Mouse (Mus musculus): ENCODE measurements around the gene Flvcr2.

GRCm38 (mm10) chr12:85706906-85707305 is 39.4 kb upstream of the Flvcr2 start:
- TF ChIP-seq POLR2A (IDR thresholded peaks at IDR 0.05; ENCODE audit: insufficient read length, low read depth): no peak
- no peak for TF ChIP-seq MAX (IDR thresholded peaks at IDR 0.05; ENCODE audit: low read depth)
- TF ChIP-seq USF1 (IDR thresholded peaks at IDR 0.05; ENCODE audit: low read depth): no peak
- TF ChIP-seq MYOD1 (IDR thresholded peaks at IDR 0.05; ENCODE audit: control insufficient read depth in 1 of 3, insufficient read length in 2 of 3, low read depth in 2 of 3): no peak
- no peak for TF ChIP-seq POLR2AphosphoS2 (IDR thresholded peaks at IDR 0.05; ENCODE audit: insufficient read length, low read depth)
- TF ChIP-seq REST (IDR thresholded peaks at IDR 0.05; ENCODE audit: insufficient read depth, insufficient read length): no peak
- no peak for TF ChIP-seq E2F4 (IDR thresholded peaks at IDR 0.05; ENCODE audit: insufficient read depth)
- TF ChIP-seq TCF12 (IDR thresholded peaks at IDR 0.05; ENCODE audit: insufficient read depth, poor library complexity, severe bottlenecking): no peak
- no peak for TF ChIP-seq CEBPB (IDR thresholded peaks at IDR 0.05; ENCODE audit: insufficient read depth, poor library complexity, severe bottlenecking)
- TF ChIP-seq MYOG (IDR thresholded peaks at IDR 0.05; ENCODE audit: control insufficient read depth in 1 of 3, insufficient read depth in 1 of 3, insufficient read length in 2 of 3, low read depth in 2 of 3): no peak
